Mouse (Mus musculus) cerebellum, postnatal 25 days (tissue): ENCODE measurements around the gene Dph7.
A peak's percentile ranks its signal among the peaks of the same experiment; 100 is the strongest.

Experiments used
- DNase-seq, 2 experiments: peaks; one replicate each; pipeline ENCODE4 v3.0.0; 2021; ENCODE audit warnings: mixed read lengths in 2 of 2

Gene Dph7

GRCm38 (mm10) chr2:24962304-24963000 is at the start of gene Dph7:
Dph7 (plus strand) TSS chr2:24962400.
- DNase-seq, result peak; percentile 91 to 94

- no peak for DNase-seq
Observed at GRCm38 (mm10) chr2:24912589-24912988, 49.6 kb upstream of the Dph7 start.

GRCm38 (mm10) chr2:24914762-24915161 is 47.4 kb upstream of the Dph7 start:
- no peak for DNase-seq

GRCm38 (mm10) chr2:24918930-24919838 is 43.0 kb upstream of the Dph7 start, which contains the start of gene Ehmt1:
Ehmt1 (minus strand) TSS chr2:24919614.
- peak; percentile 97 to 98 for DNase-seq

GRCm38 (mm10) chr2:24919839-24920175 is 42.4 kb upstream of the Dph7 start:
- no peak for DNase-seq

- DNase-seq, result peak in 1 of 2 experiments; percentile 30
Observed at GRCm38 (mm10) chr2:24923561-24923960, 38.6 kb upstream of the Dph7 start.

- no peak for DNase-seq
Observed at GRCm38 (mm10) chr2:24925284-24925683, 36.9 kb upstream of the Dph7 start.

GRCm38 (mm10) chr2:24926345-24926964 is 35.7 kb upstream of the Dph7 start:
- DNase-seq, result no peak

- no peak for DNase-seq
Observed at GRCm38 (mm10) chr2:24926965-24927358, 35.2 kb upstream of the Dph7 start.

GRCm38 (mm10) chr2:24927810-24928479 is 34.3 kb upstream of the Dph7 start:
- peak; percentile 47 to 74 for DNase-seq

- DNase-seq, result no peak
Observed at GRCm38 (mm10) chr2:24929119-24929518, 33.1 kb upstream of the Dph7 start.

GRCm38 (mm10) chr2:24929593-24929992 is 32.6 kb upstream of the Dph7 start:
- DNase-seq, result no peak

GRCm38 (mm10) chr2:24934441-24934963 is 27.7 kb upstream of the Dph7 start:
- DNase-seq, result peak; percentile 64 to 65

GRCm38 (mm10) chr2:24935057-24935796 is 27.0 kb upstream of the Dph7 start, which contains the start of gene Arrdc1:
Arrdc1 (minus strand) TSS chr2:24935252.
- DNase-seq, result peak; percentile 78 to 88

- no peak for DNase-seq
Observed at GRCm38 (mm10) chr2:24942092-24942491, 20.1 kb upstream of the Dph7 start.

GRCm38 (mm10) chr2:24944304-24944703 is 17.9 kb upstream of the Dph7 start:
- peak in 1 of 2 experiments; percentile 29 for DNase-seq

- DNase-seq, result peak; percentile 99 to 100
Observed at GRCm38 (mm10) chr2:24949421-24950188, 12.6 kb upstream of the Dph7 start, which contains the start of gene Zmynd19. Zmynd19 (plus strand) TSS chr2:24949792.

- DNase-seq, result no peak
Observed at GRCm38 (mm10) chr2:24950189-24950535, 12.0 kb upstream of the Dph7 start.

GRCm38 (mm10) chr2:24952537-24953055 is 9.6 kb upstream of the Dph7 start:
- DNase-seq, result no peak

GRCm38 (mm10) chr2:24960910-24961309 is 1.3 kb upstream of the Dph7 start:
- DNase-seq, result peak; percentile 29 to 53

GRCm38 (mm10) chr2:24970386-24970785 is 8.2 kb downstream of the Dph7 start:
- DNase-seq, result no peak
